Mouse (Mus musculus) myocyte (in vitro differentiated cells): ENCODE measurements around the gene Lpin1. TPM values are rescaled to one million over a fixed set of nuclear protein-coding genes. Genes with fewer than 3 reads are reported as not detected.

ENCODE experiments used
- H3K27me3 ChIP-seq: one replicate; pipeline ENCODE4 v1.6.1; 2011; ENCODE audit not compliant: control insufficient read depth, insufficient read depth, insufficient read length
- H3K36me3 ChIP-seq: one replicate; pipeline ENCODE4 v1.6.1; 2011; ENCODE audit not compliant: control insufficient read depth, insufficient read depth
- H3K4me2 ChIP-seq: one replicate; pipeline ENCODE4 v1.6.1; 2011; ENCODE audit warnings: low read depth, control low read depth
- H3K4me3 ChIP-seq: one replicate; pipeline ENCODE4 v1.5.1; 2011; ENCODE audit warnings: mild to moderate bottlenecking, control low read depth, moderate library complexity
- H3K79me2 ChIP-seq: one replicate; pipeline ENCODE4 v1.6.1; 2011; ENCODE audit not compliant: control insufficient read depth, insufficient read depth
- H3ac ChIP-seq: one replicate; pipeline ENCODE4 v1.6.1; 2011; ENCODE audit not compliant: control insufficient read depth, insufficient read length
- CEBPB ChIP-seq: IDR thresholded peaks from 2 replicates; pipeline ENCODE4 v1.6.1; 2011; ENCODE audit warnings: mild to moderate bottlenecking, moderate library complexity; ENCODE audit not compliant: poor library complexity, insufficient read depth, severe bottlenecking
- E2F4 ChIP-seq: IDR thresholded peaks from one replicate; pipeline ENCODE4 v1.6.1; 2011; ENCODE audit warnings: mild to moderate bottlenecking, control low read depth, moderate library complexity; ENCODE audit not compliant: insufficient read depth
- MAX ChIP-seq: IDR thresholded peaks from one replicate; pipeline ENCODE4 v1.6.1; 2011; ENCODE audit warnings: low read depth, mild to moderate bottlenecking, control low read depth
- MYOD1 ChIP-seq, 3 experiments: IDR thresholded peaks; one replicate each; pipeline ENCODE4 v1.6.1; 2011; ENCODE audit warnings: control low read depth in 2 of 3, low read depth in 2 of 3, mild to moderate bottlenecking in 2 of 3, moderate library complexity in 1 of 3; ENCODE audit not compliant: insufficient read length in 2 of 3, control insufficient read depth in 1 of 3
- MYOG ChIP-seq, 3 experiments: IDR thresholded peaks; one replicate each; pipeline ENCODE4 v1.6.1; 2011; ENCODE audit warnings: control low read depth in 2 of 3, low read depth in 2 of 3, mild to moderate bottlenecking in 2 of 3; ENCODE audit not compliant: insufficient read length in 2 of 3, control insufficient read depth in 1 of 3, insufficient read depth in 1 of 3
- POLR2A ChIP-seq: IDR thresholded peaks from one replicate; pipeline ENCODE4 v1.6.1; 2011; ENCODE audit warnings: low read depth, mild to moderate bottlenecking, control low read depth, moderate library complexity; ENCODE audit not compliant: insufficient read length
- POLR2AphosphoS2 ChIP-seq: IDR thresholded peaks from one replicate; pipeline ENCODE4 v1.6.1; 2011; ENCODE audit warnings: low read depth, control low read depth; ENCODE audit not compliant: insufficient read length
- REST ChIP-seq: IDR thresholded peaks from one replicate; pipeline ENCODE4 v1.6.1; 2011; ENCODE audit warnings: mild to moderate bottlenecking, control low read depth, moderate library complexity; ENCODE audit not compliant: insufficient read depth, insufficient read length
- SRF ChIP-seq: IDR thresholded peaks from one replicate; pipeline ENCODE4 v1.6.1; 2011; ENCODE audit warnings: low read depth; ENCODE audit not compliant: control insufficient read depth, insufficient read length
- TCF12 ChIP-seq: IDR thresholded peaks from one replicate; pipeline ENCODE4 v1.6.1; 2011; ENCODE audit warnings: mild to moderate bottlenecking, control low read depth; ENCODE audit not compliant: poor library complexity, insufficient read depth, severe bottlenecking
- TCF3 ChIP-seq: IDR thresholded peaks from one replicate; pipeline ENCODE4 v1.6.1; 2011; ENCODE audit warnings: low read depth, control low read depth; ENCODE audit not compliant: insufficient read length
- USF1 ChIP-seq: IDR thresholded peaks from one replicate; pipeline ENCODE4 v1.6.1; 2011; ENCODE audit warnings: low read depth, mild to moderate bottlenecking, control low read depth, moderate library complexity
- polyA plus RNA-seq: library from polyadenylated mRNA; unstranded; fragments of >200 nt; fragmentation: generic; extraction: Trizol; gene quantifications from one replicate; pipeline ENCODE4 v1.2.1, GENCODE M21; 2012; ENCODE audit warnings: missing spikeins

The Lpin1 gene
- polyA plus RNA-seq, 1 experiment: 4.6 TPM

GRCm38 (mm10) chr12:16588396-16589042 is 22.2 kb downstream of the Lpin1 start:
- TF ChIP-seq MYOD1 (IDR thresholded peaks at IDR 0.05; ENCODE audit: control insufficient read depth in 1 of 3, insufficient read length in 2 of 3, low read depth in 2 of 3): no peak
- TF ChIP-seq CEBPB: no peak
- no peak for TF ChIP-seq MAX
- no peak for TF ChIP-seq MYOG (IDR thresholded peaks at IDR 0.05; ENCODE audit: control insufficient read depth in 1 of 3, insufficient read depth in 1 of 3, insufficient read length in 2 of 3, low read depth in 2 of 3)
- no peak for TF ChIP-seq SRF
- no peak for TF ChIP-seq REST
- no peak for TF ChIP-seq E2F4
- no peak for TF ChIP-seq USF1
- no peak for TF ChIP-seq POLR2A
- no peak for TF ChIP-seq TCF3
- TF ChIP-seq POLR2AphosphoS2: no peak
- TF ChIP-seq TCF12: no peak
- peak overlapping the region; percentile 50 for H3K4me3 ChIP-seq
- no peak overlapping the region for H3ac ChIP-seq
- peaks cover 4% of the 10 kb centered on the region for H3K79me2 ChIP-seq
- no peaks in the 10 kb centered on the region for H3K36me3 ChIP-seq
- peak overlapping the region; percentile 87 for H3K4me2 ChIP-seq
- H3K27me3 ChIP-seq: no peaks in the 10 kb centered on the region

- Histone ChIP-seq H3K4me2 (peak overlapping the region; percentile 87), H3K36me3 (no peaks in the 10 kb centered on the region), H3K79me2 (peaks cover 4% of the 10 kb centered on the region), H3K27me3 (no peaks in the 10 kb centered on the region), H3K4me3 (peak overlapping the region; percentile 50), H3ac (no peak overlapping the region)
- no peak for TF ChIP-seq CEBPB
- TF ChIP-seq MYOD1 (IDR thresholded peaks at IDR 0.05; ENCODE audit: control insufficient read depth in 1 of 3, insufficient read length in 2 of 3, low read depth in 2 of 3): no peak
- no peak for TF ChIP-seq MAX
- no peak for TF ChIP-seq REST
- TF ChIP-seq E2F4: no peak
- TF ChIP-seq TCF12: no peak
- no peak for TF ChIP-seq USF1
- TF ChIP-seq MYOG (IDR thresholded peaks at IDR 0.05; ENCODE audit: control insufficient read depth in 1 of 3, insufficient read depth in 1 of 3, insufficient read length in 2 of 3, low read depth in 2 of 3): no peak
- TF ChIP-seq SRF: no peak
- no peak for TF ChIP-seq POLR2A
- no peak for TF ChIP-seq POLR2AphosphoS2
- TF ChIP-seq TCF3: no peak
These were observed 23.0 kb downstream of the Lpin1 start for GRCm38 (mm10) chr12:16587767-16588166.

- H3K4me3 ChIP-seq: no peak overlapping the region
These were observed 23.7 kb downstream of the Lpin1 start for GRCm38 (mm10) chr12:16587111-16587510.

DNA sequence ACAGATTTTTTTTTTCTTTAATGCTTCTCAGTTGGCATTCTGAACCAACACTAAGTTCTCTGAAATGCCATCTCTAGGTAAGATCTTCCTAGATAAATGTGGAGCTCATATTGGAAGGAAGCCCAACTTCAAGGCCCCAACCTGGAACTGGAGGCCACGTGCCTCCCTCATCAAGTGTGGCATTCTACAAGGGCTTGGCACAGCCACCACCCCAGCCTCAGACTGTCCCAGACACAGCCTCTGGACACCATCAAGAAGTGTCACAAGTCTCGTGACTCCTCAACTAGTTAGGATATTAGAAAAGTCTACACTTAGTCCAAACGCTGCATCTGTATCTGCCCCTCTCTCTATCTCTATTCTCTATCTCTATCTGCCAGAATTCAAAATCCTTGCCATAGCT is 25.8 kb downstream of the Lpin1 start:
- Histone ChIP-seq H3K79me2 (peaks cover 4% of the 10 kb centered on the region), H3K4me2 (no peak overlapping the region), H3K27me3 (no peaks in the 10 kb centered on the region), H3ac (no peak overlapping the region), H3K36me3 (no peaks in the 10 kb centered on the region), H3K4me3 (no peak overlapping the region)
- TF ChIP-seq REST: no peak

More at GRCm38 (mm10) chr12:16587111-16587510, 23.7 kb downstream of the Lpin1 start:
- H3K4me2 ChIP-seq: peak overlapping the region; percentile 87
- H3K27me3 ChIP-seq: no peaks in the 10 kb centered on the region
- TF ChIP-seq REST (no peak), TCF12 (no peak), POLR2A (no peak)
- no peak overlapping the region for H3ac ChIP-seq
- no peaks in the 10 kb centered on the region for H3K36me3 ChIP-seq
- peaks cover 4% of the 10 kb centered on the region for H3K79me2 ChIP-seq

GRCm38 (mm10) chr12:16584035-16584682 is 26.6 kb downstream of the Lpin1 start:
- no peak overlapping the region for H3K4me3 ChIP-seq
- TF ChIP-seq REST (no peak), POLR2A (no peak), USF1 (no peak), E2F4 (no peak), MAX (no peak), CEBPB (no peak), MYOG (IDR thresholded peaks at IDR 0.05; ENCODE audit: control insufficient read depth in 1 of 3, insufficient read depth in 1 of 3, insufficient read length in 2 of 3, low read depth in 2 of 3) (no peak)
- H3K27me3 ChIP-seq: no peaks in the 10 kb centered on the region
- no peak overlapping the region for H3K4me2 ChIP-seq
- peaks cover 4% of the 10 kb centered on the region for H3K79me2 ChIP-seq
- no peak overlapping the region for H3ac ChIP-seq
- no peaks in the 10 kb centered on the region for H3K36me3 ChIP-seq
